Mouse (Mus musculus) layer of hippocampus, adult 11-12 months (tissue): ENCODE measurements around the gene Lrrtm4.

Source experiments
- DNase-seq: peaks from one replicate; pipeline ENCODE4 v3.0.0; 2022; ENCODE audit warnings: low spot score

The Lrrtm4 gene

GRCm38 (mm10) chr6:80733416-80733815 lies 714.7 kb downstream of the Lrrtm4 start:
- DNase-seq: no peak

DNA sequence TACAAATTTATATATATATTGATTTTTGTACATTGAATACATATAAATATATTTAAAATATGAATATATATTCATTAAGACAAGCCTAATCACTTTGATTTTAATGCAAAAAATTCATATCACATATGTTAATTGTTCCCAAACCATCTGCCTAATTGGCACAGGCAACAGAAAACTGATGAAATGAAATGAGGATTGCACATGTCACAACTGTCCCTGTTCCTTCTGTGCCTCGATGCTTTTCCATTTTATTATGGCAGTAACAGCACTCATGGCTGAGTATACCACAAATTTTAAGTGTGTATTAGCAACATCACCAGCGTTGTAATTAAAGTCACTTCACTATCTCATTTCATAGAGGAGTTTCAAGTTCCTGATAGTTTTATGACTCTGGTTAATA lies 732.1 kb downstream of the Lrrtm4 start:
- no peak for DNase-seq

DNA sequence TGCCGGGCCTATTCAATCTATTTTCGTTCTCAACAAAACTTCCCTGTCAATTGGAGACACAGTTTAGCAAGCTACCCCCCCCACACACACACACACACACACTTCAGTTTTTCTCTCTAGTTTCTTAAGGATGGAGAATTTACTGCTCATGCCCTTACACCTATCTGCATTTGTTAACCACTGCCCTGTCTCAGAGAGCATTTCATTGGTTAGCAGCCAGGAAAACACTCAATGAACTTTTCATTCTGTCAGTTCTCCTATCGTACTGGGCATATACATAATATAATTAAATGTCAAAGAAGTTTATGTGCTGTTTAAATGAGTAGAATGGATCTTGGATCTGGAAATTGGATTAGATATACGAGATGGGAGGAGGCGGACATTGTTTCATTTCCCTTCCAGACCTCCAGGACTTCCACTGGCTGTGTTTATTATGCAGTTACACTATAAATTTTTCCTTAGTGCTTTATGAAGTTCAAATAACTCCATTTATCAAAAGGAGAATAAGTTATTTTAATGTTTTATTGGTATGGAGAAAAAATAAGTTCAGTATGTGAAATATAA lies 742.0 kb downstream of the Lrrtm4 start:
- no peak for DNase-seq

GRCm38 (mm10) chr6:80786282-80786681 lies 767.6 kb downstream of the Lrrtm4 start:
- no peak for DNase-seq

GRCm38 (mm10) chr6:80823753-80824152 lies 805.1 kb downstream of the Lrrtm4 start:
- no peak for DNase-seq

- no peak for DNase-seq
Measured at GRCm38 (mm10) chr6:80839784-80840183, 821.1 kb downstream of the Lrrtm4 start.

- DNase-seq: no peak
Measured at GRCm38 (mm10) chr6:80845294-80845693, 826.6 kb downstream of the Lrrtm4 start.

- DNase-seq: peak; percentile 20
Measured at GRCm38 (mm10) chr6:80856910-80857543, 838.4 kb downstream of the Lrrtm4 start.
